Mouse (Mus musculus): Measurements from ENCODE around the gene Oprd1.

Gene Oprd1

DNA sequence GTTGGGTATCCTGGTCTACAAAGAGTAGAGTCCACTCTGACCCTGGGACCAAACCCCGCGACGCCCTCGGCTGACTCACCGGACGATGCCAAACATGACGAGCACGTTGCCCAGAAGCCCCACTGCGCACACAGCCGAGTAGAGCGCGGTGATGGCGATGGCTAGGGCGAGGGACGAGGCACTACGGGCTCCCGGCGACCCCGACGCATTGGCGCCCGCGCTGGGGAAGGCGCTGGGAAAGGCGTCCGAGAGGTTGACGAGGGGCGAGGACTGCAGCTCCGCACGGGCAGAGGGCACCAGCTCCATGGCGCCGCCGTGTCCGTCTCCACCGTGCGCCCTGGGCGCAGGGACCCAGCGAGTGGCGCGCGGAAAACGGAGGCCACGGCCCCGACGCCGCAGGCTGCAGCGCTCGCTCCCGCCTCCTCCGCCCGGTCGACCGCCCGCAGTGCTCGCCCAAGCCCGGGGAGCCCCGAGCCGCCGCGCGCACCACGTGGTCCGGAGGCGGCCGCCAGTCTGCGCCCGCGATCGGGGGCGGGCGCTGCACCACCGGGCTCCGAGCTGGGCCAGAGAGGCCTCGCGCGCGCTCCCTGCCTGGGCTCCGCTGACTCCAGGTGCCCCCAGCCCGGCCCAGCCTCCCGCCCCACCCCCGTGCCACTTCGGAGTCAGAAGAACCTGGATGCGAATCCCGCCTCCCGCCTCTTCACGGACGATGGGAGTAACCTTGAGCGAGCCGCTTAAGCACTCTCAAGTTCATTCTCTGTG is at the start of gene Oprd1:
Gene Oprd1, minus strand, starts transcription at position 407 of the 762 bp plus-strand sequence.
- DNase-seq = peak; percentile 72

DNA sequence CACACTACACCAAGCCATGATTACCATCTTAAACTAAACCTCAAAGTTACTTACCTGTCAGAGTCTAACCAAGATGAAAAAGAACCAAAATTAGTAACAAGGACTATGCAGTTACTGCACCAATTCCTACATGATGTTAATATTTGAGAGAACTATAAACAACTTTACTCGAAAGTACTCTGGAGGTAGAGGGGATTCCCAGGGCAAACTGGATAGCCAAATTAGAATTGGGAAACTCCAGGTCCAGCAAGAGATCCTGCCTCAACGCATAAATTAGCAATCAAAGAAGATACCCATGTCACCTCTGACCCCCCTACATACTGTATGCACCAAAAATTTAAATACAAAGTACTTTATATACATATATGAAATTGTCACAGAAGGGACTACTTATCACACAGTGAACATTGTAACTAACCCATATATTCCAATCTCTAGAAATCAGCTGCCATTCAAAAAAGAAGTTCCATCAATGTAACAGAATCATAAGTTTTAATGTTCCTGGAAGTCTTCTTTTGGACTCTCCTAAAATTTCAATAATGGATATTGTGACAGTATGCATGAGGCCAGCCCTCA is 43.6 kb upstream of the Oprd1 start:
- DNase-seq = no peak

DNA sequence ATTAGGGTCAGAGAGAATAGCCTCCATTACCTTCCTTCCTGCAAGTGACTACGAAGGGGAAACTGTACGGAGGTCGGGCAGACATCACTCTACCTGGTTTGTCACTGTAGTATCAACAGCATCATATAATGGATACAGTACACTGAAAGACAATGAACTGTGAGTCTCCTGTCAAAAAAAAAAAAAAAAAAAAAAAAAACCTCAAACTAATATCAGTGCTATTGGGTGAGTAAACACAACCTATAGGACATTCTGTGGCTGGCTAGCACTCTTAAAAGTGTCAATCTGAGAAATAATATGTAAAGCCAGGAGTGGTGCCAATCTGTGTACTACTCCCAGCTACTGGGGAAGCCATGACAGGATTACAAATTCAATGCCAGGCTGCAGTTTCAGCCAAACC is 38.9 kb upstream of the Oprd1 start:
- DNase-seq = no peak

DNA sequence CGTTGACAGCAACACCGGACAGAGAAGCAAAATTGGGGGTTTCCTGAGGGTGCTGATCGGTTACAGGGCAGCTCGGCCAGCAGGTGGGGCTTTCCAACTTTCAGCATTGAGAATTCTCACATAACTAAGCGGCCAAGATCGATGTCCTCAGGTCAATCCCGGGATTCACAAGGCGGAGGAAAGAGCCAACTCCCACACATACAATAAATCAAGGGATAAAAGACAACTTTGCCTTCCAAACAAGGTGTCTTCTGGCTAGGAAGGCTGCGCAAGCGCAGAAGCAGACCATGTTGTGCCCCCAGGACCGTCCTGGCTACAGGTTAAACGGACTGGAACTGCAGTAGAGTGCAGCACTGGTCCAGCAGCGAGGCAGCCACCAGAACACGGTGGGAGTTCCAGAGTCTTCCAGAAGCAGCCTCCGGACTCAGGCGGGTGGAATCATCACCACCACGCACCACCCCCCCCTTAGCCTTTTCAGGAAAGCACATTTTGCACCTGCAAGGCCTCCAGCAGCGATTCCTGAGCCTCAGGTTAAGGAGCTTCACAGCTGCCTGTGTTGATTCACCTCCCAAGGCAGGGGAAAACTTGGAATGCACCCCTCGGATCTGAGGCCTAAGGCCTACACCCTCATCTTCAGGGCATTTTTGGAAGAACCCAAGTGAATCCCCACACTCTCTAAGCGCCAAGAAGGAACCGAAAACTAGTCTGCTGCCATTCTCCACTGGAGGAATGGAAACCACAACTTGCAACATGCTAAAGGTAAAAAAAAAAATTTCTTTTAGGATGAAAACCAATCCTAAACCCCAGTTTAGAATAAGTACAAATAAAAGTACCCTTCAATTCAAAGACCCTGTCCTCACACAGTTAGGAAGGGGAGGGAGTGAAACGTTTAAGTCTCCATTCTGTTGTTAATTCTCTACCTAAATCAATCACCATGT is 37.7 kb upstream of the Oprd1 start:
- DNase-seq = no peak

DNA sequence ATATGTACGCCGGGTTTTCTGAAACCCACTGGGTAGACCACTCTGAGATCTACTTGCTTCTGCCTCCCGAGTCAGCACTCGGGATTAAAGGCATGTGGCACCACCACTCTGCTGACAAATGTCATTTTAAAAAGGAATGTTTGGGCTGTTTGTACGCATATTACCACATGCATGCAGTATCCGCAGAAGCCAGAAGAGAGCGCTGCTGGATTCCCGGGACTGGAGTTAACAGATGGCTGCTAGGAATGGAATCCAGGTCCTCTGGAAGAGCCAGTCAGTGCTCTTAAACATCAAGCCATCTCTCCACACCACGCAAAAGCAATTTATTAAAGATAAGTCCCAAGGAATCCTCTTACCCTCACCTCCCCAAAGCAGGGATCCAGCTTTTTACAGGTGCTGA is 36.4 kb upstream of the Oprd1 start:
- DNase-seq = no peak

DNA sequence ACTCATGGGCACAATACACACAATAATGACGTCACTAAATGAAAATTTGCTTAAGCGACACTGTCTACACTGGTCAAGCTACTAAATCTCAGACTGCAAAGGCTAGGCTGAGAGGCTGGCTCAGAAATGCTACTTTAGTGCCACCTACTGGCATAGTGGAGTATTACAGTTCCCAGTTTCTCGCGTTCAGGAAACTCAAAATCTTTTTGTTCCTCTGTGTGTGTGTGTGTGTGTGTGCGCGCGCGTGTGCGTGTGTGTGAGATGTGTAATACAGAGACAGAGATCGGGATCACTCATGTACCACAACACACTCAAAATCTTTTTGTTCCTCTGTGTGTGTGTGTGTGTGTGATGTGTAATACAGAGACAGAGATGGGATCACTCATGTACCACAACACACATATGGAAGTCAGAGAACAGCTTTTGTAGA is 34.4 kb upstream of the Oprd1 start:
- DNase-seq = no peak

DNA sequence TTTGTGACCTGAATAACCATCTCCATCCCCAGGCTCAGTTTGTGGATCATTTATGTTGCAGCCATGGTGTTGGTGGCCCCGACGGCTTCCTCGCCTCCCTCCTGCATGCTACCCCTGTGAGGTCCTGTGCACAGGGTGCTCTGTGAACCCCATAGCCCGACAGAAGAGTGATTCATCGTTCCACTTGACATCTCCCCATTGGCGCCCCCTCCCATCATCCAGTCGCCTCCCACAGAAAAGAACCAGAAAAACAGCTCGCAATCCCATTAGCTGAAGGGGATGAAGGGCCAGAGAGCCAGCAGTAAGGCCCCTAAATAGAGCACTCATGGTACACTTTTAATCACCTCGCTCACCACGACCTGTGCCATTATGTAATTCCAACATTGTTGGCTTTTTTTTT is 32.2 kb upstream of the Oprd1 start:
- DNase-seq = no peak

DNA sequence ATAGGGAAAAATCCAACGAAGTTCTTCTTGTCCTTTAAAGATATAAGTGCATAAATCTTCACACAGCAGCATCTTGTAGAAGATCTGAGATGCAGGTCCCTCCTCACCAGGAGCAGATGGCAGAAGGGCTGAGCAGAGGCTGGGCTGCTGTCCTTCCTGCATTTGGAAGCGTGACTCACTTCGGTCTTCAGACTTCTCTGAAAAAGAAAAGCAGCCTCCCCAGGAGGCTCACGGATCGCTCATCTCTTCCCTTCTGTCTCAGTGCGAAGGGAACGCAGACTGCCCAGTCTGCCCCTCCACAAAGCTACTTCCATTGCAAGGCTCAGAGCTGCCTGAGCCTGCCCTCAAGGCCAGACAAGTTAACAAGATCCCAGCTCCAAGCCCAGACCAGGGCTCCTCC is 26.6 kb upstream of the Oprd1 start:
- peak; percentile 62 for DNase-seq

DNA sequence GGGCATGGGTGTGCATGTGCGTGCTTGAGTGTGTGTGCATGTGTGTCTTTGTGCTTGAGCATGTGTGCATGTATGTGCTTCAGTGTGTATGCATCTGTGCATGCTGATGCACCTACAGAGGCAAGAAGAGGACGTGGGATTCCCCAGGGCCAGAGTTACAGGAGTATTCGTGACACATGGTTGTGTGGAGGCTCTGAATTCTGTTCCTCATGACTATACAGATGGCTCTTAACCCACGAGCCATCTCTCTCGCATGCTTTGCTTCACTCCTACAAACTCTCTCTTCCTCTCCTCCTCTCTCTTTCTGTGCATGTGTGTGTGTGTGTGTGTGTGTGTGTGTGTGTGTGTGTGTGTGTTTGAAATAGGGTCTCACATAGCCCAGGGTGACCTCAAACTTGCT is 25.5 kb upstream of the Oprd1 start:
- DNase-seq = no peak

DNA sequence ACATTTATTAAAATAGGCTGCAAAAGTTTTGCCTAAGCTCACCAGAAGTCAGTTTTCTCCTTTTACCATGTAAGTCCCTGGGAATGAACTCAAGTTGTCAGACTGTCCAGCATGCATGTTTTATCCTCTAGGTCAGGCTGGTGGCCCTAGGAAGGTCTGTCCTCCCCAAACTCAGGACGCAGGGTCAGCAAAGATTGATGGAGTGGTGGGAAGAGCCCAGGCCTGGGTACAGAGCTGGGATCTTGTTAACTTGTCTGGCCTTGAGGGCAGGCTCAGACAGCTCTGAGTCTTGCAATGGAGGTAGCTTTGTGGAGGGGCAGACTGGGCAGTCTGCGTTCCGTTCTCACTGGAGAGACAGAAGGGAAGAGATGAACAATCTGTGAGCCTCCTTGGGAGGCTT is 25.0 kb upstream of the Oprd1 start:
- DNase-seq = no peak

DNA sequence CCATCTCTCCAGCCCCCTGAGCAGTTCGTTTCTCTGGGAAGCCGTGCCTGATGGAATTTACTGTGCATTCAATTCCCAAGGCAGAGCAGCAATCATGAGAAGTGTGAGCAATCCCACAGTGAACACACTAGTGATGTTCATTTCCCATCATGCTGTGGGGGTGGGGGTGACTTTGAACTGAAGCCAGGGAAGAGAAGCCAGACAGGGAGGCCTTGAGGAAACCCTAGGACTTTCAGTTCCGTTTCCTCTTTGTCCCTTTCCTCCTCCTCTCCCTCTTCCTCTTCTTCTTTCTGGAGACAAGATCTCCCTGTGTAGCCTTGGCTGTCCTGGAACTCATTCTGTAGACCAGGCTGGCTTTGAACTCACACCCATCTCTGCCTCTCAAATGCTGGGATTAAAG is 23.1 kb upstream of the Oprd1 start:
- DNase-seq = no peak

DNA sequence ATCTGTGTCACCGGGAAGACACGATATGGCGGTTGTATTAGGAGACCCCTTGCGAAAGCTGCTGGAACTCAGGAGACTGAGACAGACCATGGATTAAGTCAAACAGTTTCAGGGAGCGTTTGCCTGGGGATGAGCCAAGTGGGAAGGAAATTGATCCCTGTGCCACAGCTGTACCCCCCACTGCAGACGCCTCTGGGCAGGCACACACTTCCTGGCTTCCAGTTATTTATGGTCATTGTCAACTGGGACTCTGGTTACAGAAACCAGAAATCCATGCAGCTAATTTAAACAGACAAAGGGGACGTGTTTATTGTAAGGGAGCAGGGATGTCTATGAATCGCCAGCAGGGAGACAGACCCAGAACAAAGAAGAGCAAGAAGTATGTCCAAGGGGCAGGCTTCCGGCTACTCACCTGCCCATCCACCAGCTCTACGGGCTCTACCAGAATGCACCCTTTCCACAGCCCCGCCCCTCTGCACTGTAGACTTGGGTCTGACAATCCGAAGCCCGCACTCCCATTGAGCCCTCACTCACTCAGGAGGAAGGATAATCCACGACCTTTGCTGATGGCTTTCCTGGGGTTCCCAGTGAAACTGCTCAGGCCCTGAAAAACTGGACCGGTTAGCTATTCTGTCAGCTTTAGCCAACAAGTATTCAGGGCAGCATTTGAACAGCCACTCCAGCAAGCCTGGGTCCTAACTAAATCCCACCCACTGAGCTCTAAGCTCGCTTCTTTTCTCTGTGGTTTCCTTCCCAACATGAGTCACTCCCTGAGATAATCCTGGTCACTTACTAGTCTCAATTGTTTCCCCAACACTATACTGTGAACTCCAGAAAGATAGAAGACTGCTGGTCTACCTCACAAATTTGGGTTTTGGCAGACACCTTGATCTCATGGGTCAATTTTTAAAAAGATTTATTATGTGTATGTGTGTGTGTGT is 22.3 kb upstream of the Oprd1 start:
- no peak for DNase-seq

DNA sequence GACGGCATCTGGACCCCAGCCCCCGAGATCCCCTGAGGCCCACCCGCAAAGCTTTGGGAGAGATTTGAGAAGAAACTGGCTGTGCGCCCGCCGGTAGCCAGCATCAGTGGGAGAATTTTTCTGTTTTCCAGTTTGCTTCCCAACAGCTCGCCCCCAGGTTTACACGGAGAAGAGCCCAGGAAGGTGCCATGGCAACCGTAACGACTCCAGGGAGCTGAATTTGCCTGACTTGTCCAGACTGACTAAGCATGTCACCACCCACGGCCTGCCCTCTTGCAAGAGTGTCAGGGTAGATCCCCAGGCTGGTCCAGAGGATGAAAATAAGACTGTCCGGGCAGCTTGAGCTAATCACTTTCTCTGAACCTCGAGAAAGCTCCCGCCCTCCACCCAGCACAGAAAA is 21.4 kb upstream of the Oprd1 start:
- DNase-seq = no peak

DNA sequence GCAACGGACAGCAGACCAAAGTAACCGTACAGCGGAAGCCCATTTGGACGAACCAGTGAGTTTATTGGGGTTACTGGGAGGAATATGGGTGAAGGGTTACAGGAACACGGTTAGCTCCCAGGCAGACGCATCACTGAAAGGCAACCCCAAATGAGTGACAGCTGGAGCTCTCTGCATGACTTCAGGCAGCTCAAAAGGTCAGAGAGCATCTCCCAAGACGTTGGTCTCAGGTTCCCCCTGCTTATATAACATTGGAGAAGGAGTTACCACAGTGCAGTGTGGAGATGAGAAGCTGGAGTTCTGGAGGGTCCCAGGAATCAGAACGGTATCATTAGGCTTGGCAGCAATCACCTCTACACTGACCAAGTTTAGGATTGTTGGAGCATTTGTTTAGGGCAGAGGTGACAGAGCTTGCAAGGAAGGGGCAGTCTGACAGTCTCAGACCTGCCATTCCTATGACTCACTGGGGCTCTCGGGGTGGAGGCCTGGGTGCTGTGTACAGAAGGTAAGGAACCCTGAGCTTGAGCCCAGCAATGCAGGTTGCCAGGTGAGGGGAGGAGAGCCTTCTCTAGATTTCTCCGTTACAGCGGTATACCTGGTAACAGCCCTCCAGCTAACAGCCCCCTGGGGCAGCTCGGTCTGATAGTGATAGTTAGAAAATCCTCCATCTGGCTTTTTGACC is 12.8 kb upstream of the Oprd1 start:
- DNase-seq = no peak

DNA sequence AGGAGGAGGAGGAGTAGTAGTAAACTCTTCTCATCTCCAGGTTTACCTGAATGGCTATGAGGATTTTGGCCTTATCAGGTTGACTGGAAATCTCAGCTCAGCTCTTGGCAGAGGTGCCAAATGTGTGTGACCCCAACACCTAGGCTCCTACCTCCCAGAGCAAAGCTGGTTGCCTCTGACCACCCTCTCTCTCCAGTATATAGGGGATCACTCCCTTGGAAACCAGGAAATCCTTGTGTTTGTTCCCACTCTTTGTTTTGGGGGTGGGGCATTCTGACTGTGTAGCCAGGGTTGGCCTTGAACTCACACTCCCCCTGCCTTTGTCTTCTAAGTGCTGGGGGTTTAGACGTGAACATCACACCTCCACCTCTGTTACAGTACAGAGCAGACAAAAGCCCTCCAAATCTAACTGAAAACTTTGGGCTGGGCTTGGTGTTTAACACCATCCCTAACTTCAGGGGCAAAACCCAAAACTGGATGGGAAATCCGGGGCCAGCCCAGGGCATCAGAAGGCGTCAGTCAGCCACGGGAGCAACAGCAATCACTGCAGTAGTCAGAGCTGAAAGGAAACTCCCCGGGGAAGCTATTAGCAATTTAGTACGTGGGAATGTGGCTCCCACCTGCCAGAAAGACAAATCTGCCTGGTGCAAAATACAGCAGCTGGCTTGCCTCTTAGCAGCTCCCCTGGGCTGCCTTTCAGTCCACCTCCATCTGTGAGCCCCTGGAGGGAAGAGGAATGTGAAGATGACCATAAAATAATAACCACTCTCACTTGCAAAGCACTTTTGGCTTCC is 10.8 kb upstream of the Oprd1 start:
- DNase-seq = no peak

DNA sequence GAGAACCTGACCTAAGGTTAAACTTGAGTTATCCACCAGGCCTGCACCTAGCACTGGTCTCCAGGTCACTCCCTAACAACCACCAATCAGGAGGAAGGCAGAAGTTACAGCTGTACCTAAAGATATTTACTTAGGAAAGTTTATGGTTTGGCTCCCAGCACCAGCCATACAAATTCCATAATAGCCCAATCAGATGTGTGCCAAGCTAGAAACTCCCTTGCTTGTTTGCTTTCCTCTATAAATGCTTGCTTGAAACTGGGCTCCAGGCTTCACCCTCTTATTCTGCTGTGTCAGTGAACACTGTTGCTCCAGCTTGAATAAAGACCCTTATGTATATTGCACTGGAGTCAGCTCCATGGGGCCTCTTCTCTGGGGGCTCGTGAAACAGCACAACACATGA is 7.4 kb upstream of the Oprd1 start:
- DNase-seq = no peak

DNA sequence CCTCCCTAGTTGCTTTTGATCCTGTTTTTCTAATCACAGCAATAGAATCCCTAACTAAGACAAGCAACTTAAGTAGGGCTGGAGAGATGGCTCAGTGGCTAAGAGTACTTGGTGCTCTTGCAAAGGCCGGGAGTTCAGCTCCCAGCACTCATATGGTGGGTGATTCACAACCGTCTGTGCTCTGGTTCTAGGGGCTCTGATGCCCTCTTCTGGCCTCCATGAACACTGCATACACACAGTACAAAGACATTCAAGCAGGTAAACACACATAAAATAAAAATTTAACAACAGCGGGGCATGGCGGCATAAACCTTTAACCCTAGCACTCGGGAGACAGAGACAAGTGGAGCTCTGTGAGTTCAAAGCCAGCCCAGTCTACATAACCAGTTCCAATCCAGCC is 1.9 kb upstream of the Oprd1 start:
- DNase-seq = no peak

DNA sequence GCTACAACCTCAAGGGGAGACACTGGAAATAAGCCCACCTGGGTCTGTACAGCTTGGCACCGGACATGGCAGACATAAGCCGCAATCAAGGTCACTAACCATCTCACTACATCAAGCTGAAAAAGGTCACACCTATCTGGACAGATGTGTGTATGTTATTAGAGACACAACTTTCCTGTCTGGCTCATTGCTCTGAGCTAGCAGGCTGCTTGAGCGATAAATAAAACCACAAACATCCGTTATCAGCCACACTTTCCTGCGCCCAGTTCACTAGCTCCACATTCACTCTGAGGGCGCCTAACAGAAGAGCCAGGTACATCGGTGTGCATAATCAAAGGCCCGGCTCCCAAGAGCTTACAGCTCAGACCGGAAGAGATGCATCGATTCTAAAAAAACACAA is 806 bp upstream of the Oprd1 start:
- DNase-seq = no peak

DNA sequence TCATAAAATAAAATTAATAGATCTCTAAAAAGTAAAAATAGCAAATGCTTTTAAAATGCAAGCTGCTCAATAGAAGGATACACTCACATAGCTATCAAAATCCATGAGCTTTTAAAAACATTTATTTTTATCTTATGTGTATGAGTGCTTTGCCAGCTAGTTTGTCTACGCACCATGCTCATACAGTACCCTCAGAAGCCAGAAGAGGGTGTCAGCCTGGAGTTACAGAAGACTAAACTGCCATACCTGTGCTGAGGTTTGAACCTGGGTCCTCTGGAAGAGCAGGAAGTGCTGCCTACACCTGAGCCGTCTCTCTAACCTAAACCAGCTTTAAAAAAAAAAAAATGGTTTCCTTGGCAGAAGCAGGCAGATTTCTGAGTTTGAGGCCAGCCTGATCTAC is 5.6 kb downstream of the Oprd1 start:
- no peak for DNase-seq

DNA sequence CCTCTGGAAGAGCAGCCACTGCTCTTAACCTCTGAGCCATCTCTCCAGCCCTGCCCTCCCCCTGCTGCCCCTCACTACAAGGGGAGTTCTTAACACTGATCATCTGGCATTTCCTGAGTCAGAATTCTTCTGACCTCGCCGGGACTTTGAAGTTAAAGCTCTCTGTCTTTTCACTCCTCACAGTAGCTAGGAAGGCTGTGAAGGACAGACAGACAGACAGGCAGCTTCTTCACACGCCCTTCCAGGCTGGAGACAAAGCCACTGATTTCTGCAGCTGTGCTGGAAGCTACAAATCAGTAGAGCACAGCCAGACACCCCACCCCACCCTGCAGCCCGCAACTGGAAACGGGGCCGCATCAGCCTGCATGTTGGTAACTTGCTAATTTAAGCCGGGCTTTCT is 7.3 kb downstream of the Oprd1 start:
- DNase-seq = no peak

DNA sequence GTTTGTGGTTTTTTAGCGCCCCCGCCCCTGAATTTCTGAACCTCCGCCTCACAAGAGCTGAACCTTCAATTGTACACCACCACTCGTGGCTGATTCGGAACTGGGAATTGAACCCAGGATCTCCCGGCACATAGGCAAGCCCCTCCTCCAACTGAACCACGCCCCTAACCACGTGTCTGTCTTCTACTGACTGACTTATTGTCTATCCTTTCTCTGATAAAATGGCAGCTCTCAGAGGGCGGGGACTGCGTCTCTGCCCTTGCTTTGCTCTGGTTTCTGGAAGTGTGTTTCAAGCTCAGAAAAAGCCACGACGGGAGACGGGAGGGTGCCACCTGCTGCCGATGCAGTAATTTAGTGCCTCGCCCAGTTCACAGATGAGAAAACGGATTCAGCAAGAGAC is 10.4 kb downstream of the Oprd1 start:
- no peak for DNase-seq

Data from right cerebral cortex, postnatal 25 days (tissue).